Mouse (Mus musculus): ENCODE results near the gene Mapk8ip2. TPM values are rescaled to one million over a fixed set of nuclear protein-coding genes. Genes with fewer than 3 reads are reported as not detected.

Gene Mapk8ip2
- polyA plus RNA-seq, 1 experiment from 2014 or later = 62.8 TPM

DNA sequence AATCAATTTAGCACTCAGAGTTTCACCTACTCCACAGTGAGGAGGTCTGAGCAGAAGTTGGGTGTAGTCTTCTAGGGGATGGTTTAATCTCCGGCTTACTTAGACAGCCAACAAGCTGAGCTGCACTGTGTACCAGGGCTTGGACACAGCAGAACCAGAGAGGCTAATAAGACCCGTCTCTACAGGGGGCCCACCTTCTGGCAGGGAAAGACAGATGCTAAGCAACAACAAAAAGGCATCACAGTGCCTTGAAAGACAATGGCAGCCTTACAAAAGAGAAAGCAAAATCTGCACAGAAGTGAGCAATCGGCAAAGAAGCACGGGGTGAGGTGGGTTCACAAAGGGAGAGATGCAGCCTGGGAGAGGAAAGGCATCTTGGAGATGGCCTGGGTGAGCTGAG is 42.4 kb downstream of the Mapk8ip2 start:
- DNase-seq (ENCODE audit: low spot score) = no peak

GRCm38 (mm10) chr15:89496841-89497240 is 43.1 kb downstream of the Mapk8ip2 start:
- H3K9ac ChIP-seq = no peak overlapping the region
- 16% methylated on average over 2 of the region's 2 CpGs for WGBS
- no peaks in the 10 kb centered on the region for H3K36me3 ChIP-seq (replicated peaks; ENCODE audit: control insufficient read depth, insufficient read depth)
- H3K4me1 ChIP-seq (replicated peaks; ENCODE audit: control insufficient read depth, insufficient read depth, low read length) = peaks cover 32% of the 10 kb centered on the region
- H3K4me3 ChIP-seq (replicated peaks; ENCODE audit: low read length) = no peak overlapping the region
- H3K9me3 ChIP-seq (ENCODE audit: control insufficient read depth, low read length) = no peaks in the 10 kb centered on the region
- no peaks in the 10 kb centered on the region for H3K27me3 ChIP-seq (ENCODE audit: control insufficient read depth, insufficient read depth, low read length)
- no peak overlapping the region for H3K4me2 ChIP-seq (replicated peaks)
- ATAC-seq (ENCODE audit: low FRiP score) (no peak), DNase-seq (ENCODE audit: low spot score) (no peak)
- no peak overlapping the region for H3K27ac ChIP-seq

More for the DNA sequence above, 42.4 kb downstream of the Mapk8ip2 start:
- H3K4me1 ChIP-seq (replicated peaks; ENCODE audit: control insufficient read depth, insufficient read depth, low read length) = peaks cover 32% of the 10 kb centered on the region
- H3K9ac ChIP-seq = no peak overlapping the region
- 0 out of 2 replicates have a peak overlapping the region, but pooled peaks have one; percentile 26 for H3K27ac ChIP-seq
- no peaks in the 10 kb centered on the region for H3K27me3 ChIP-seq (ENCODE audit: control insufficient read depth, insufficient read depth, low read length)
- WGBS = 11% methylated on average over 4 of the region's 4 CpGs
- no peak overlapping the region for H3K4me3 ChIP-seq (replicated peaks; ENCODE audit: low read length)
- H3K4me2 ChIP-seq (replicated peaks) = no peak overlapping the region
- H3K36me3 ChIP-seq (replicated peaks; ENCODE audit: control insufficient read depth, insufficient read depth) = no peaks in the 10 kb centered on the region
- no peaks in the 10 kb centered on the region for H3K9me3 ChIP-seq (ENCODE audit: control insufficient read depth, low read length)
- ATAC-seq (ENCODE audit: low FRiP score) = no peak

GRCm38 (mm10) chr15:89497391-89498048 is 43.8 kb downstream of the Mapk8ip2 start:
- H3K4me2 ChIP-seq (replicated peaks) = no peak overlapping the region
- H3K4me1 ChIP-seq (replicated peaks; ENCODE audit: control insufficient read depth, insufficient read depth, low read length) = peaks cover 32% of the 10 kb centered on the region
- 32% methylated on average over 4 of the region's 4 CpGs for WGBS
- no peak overlapping the region for H3K9ac ChIP-seq
- H3K27me3 ChIP-seq (ENCODE audit: control insufficient read depth, insufficient read depth, low read length) = no peaks in the 10 kb centered on the region
- H3K27ac ChIP-seq = no peak overlapping the region
- DNase-seq (ENCODE audit: low spot score) = no peak
- ATAC-seq (ENCODE audit: low FRiP score) = no peak
- peak overlapping the region; percentile 88; the same call in 1 of the 2 replicates for H3K4me3 ChIP-seq (replicated peaks; ENCODE audit: low read length)
- no peaks in the 10 kb centered on the region for H3K9me3 ChIP-seq (ENCODE audit: control insufficient read depth, low read length)
- no peaks in the 10 kb centered on the region for H3K36me3 ChIP-seq (replicated peaks; ENCODE audit: control insufficient read depth, insufficient read depth)

DNA sequence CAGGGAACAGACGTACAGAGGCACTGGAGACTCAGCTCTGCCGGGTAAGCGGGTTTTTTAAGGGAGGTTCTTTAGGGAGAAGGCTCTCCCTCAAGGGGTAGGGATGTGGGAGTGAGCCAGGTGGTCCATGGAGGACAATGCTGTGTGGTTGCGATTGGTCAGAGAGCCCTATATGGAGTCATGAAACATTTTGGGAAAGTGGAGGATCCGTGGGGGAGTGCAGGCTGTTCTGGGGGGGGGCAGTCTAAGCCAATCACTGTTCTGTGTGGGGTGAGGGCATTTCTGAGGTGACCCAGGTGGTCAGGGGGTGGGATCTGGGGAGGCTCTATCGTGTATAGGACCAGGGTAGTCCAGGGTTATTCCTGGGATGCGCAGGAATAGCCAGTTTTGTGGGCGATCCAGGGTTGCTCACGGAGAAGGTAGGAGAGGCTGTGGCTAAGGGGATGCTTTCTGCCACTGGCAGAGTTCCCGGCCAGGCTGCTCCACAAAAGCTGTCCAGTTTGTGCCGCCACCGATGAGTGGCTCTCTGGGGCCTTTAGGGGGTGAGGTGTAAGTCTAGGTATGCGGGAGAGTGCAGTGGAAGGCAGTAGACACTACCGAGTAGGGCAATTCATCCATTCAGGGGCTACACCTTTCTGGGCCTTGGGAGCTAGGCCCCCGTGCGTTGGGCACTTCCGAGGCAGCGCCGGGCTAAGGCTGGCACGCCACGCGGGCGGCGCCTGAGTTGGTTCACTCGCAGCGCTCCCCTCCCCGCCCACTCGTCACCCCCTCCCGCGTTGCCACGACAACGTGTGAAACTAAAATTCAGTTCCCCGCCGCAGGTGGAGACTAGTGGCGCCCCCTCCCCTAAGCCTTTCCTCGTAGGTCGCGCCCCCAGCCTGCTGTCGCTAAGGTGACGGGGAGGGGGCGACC is 44.6 kb downstream of the Mapk8ip2 start:
- H3K36me3 ChIP-seq (replicated peaks; ENCODE audit: control insufficient read depth, insufficient read depth) = peaks cover 4% of the 10 kb centered on the region; the same call in 1 of the 2 replicates
- peak overlapping the region; percentile 88 for H3K4me3 ChIP-seq (replicated peaks; ENCODE audit: low read length)
- H3K4me1 ChIP-seq (replicated peaks; ENCODE audit: control insufficient read depth, insufficient read depth, low read length) = peaks cover 32% of the 10 kb centered on the region
- 4% methylated on average over 36 of the region's 41 CpGs for WGBS
- no peaks in the 10 kb centered on the region for H3K27me3 ChIP-seq (ENCODE audit: control insufficient read depth, insufficient read depth, low read length)
- H3K27ac ChIP-seq = peak overlapping the region; percentile 87; the same call in 1 of the 2 replicates
- DNase-seq (ENCODE audit: low spot score) (peak; percentile 65), ATAC-seq (ENCODE audit: low FRiP score) (peak; percentile 16; the same call in 1 of the 2 replicates)
- peak overlapping the region; percentile 91 for H3K4me2 ChIP-seq (replicated peaks)
- H3K9me3 ChIP-seq (ENCODE audit: control insufficient read depth, low read length) = no peaks in the 10 kb centered on the region
- H3K9ac ChIP-seq = peak overlapping the region; percentile 91

GRCm38 (mm10) chr15:89498961-89499688 is 45.4 kb downstream of the Mapk8ip2 start, which contains the start of gene Shank3:
TSS of gene Shank3 (plus strand) at chr15:89499623.
- peak within 1 kb of the TSS; percentile 91 for H3K9ac ChIP-seq
- peak within 1 kb of the TSS; percentile 87 for H3K27ac ChIP-seq
- ATAC-seq (ENCODE audit: low FRiP score) (peak; percentile 49), DNase-seq (ENCODE audit: low spot score) (peak; percentile 32)
- H3K4me3 ChIP-seq (replicated peaks; ENCODE audit: low read length) = peak within 1 kb of the TSS; percentile 88
- H3K4me2 ChIP-seq (replicated peaks) = peak within 1 kb of the TSS; percentile 91
- no peaks in the 10 kb centered on the region for H3K9me3 ChIP-seq (ENCODE audit: control insufficient read depth, low read length)
- under 1% methylated on average over 41 of the region's 72 CpGs for WGBS
- H3K4me1 ChIP-seq (replicated peaks; ENCODE audit: control insufficient read depth, insufficient read depth, low read length) = peaks cover 32% of the 10 kb centered on the region
- no peaks in the 10 kb centered on the region for H3K27me3 ChIP-seq (ENCODE audit: control insufficient read depth, insufficient read depth, low read length)
- peaks cover 12% of the 10 kb centered on the region for H3K36me3 ChIP-seq (replicated peaks; ENCODE audit: control insufficient read depth, insufficient read depth)

DNA sequence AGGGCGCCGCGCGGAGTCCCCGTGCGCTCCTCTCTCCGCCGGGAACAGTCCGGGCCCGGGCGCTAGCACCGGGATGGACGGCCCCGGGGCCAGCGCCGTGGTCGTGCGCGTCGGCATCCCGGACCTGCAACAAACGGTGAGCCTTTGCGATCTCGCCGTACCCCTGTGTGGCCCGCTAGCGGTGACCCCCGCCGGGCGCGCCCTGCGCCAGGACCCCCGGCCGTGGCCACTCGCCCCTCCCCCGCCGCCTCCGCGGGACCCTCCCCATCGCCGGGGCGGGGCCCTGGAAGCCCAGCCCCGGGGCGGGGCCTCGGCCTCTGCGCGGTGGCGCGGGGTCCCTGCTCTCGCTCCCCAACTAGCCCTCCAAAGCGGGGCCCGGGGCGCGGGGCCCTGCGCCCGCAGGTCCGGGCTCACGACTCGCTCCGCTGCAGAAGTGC is 46.1 kb downstream of the Mapk8ip2 start:
- Histone ChIP-seq H3K4me3 (replicated peaks; ENCODE audit: low read length) (peak overlapping the region; percentile 88), H3K4me1 (replicated peaks; ENCODE audit: control insufficient read depth, insufficient read depth, low read length) (peaks cover 32% of the 10 kb centered on the region), H3K4me2 (replicated peaks) (peak overlapping the region; percentile 91), H3K36me3 (replicated peaks; ENCODE audit: control insufficient read depth, insufficient read depth) (peaks cover 18% of the 10 kb centered on the region), H3K9me3 (ENCODE audit: control insufficient read depth, low read length) (no peaks in the 10 kb centered on the region), H3K27ac (peak overlapping the region; percentile 87), H3K9ac (peak overlapping the region; percentile 91), H3K27me3 (ENCODE audit: control insufficient read depth, insufficient read depth, low read length) (no peaks in the 10 kb centered on the region)
- peak; percentile 74 for ATAC-seq (ENCODE audit: low FRiP score)
- under 1% methylated on average over 49 of the region's 60 CpGs for WGBS
- peak; percentile 77 for DNase-seq (ENCODE audit: low spot score)

- ATAC-seq (ENCODE audit: low FRiP score) (peak; percentile 34), DNase-seq (ENCODE audit: low spot score) (peak; percentile 30)
- Histone ChIP-seq H3K9ac (peak overlapping the region; percentile 91), H3K9me3 (ENCODE audit: control insufficient read depth, low read length) (no peaks in the 10 kb centered on the region), H3K4me3 (replicated peaks; ENCODE audit: low read length) (peak overlapping the region; percentile 88), H3K36me3 (replicated peaks; ENCODE audit: control insufficient read depth, insufficient read depth) (peaks cover 22% of the 10 kb centered on the region), H3K4me2 (replicated peaks) (peak overlapping the region; percentile 91), H3K27ac (peak overlapping the region; percentile 87; the same call in 1 of the 2 replicates), H3K27me3 (ENCODE audit: control insufficient read depth, insufficient read depth, low read length) (no peaks in the 10 kb centered on the region), H3K4me1 (replicated peaks; ENCODE audit: control insufficient read depth, insufficient read depth, low read length) (peaks cover 32% of the 10 kb centered on the region)
- 2% methylated on average over 35 of the region's 35 CpGs for WGBS
These were observed 46.6 kb downstream of the Mapk8ip2 start for GRCm38 (mm10) chr15:89500221-89500791.

GRCm38 (mm10) chr15:89501321-89501720 is 47.6 kb downstream of the Mapk8ip2 start:
- Histone ChIP-seq H3K9me3 (ENCODE audit: control insufficient read depth, low read length) (no peaks in the 10 kb centered on the region), H3K36me3 (replicated peaks; ENCODE audit: control insufficient read depth, insufficient read depth) (peaks cover 27% of the 10 kb centered on the region), H3K9ac (no peak overlapping the region), H3K27ac (no peak overlapping the region), H3K27me3 (ENCODE audit: control insufficient read depth, insufficient read depth, low read length) (no peaks in the 10 kb centered on the region), H3K4me1 (replicated peaks; ENCODE audit: control insufficient read depth, insufficient read depth, low read length) (peaks cover 27% of the 10 kb centered on the region), H3K4me3 (replicated peaks; ENCODE audit: low read length) (peak overlapping the region; percentile 88; the same call in 1 of the 2 replicates), H3K4me2 (replicated peaks) (peak overlapping the region; percentile 91)
- 88% methylated on average over 3 of the region's 3 CpGs for WGBS
- ATAC-seq (ENCODE audit: low FRiP score) = no peak
- DNase-seq (ENCODE audit: low spot score) = no peak

All from hindbrain, embryonic 14.5 days (tissue).